Mouse (Mus musculus): ENCODE data around the gene Krtap31-1. TPM values are rescaled to one million over a fixed set of nuclear protein-coding genes. Genes with fewer than 3 reads are reported as not detected.

The Krtap31-1 gene
- total and polyA plus RNA-seq, 3 experiments: not detected

GRCm38 (mm10) chr11:99914451-99914850 lies 6.7 kb downstream of the Krtap31-1 start, which contains the start of gene Gm11565:
Gene Gm11565, plus strand, starts transcription at chr11:99914751.
- Histone ChIP-seq H3K36me3 (replicated peaks in 1 of 2; ENCODE audit: control insufficient read depth in 1 of 2, insufficient read depth in 1 of 2, low read length in 1 of 2) (no peaks in the 10 kb centered on the region), H3K79me2 (replicated peaks; ENCODE audit: control insufficient read depth, extremely low read depth, insufficient read depth, poor library complexity, severe bottlenecking) (no peaks in the 10 kb centered on the region), H3K27me3 (replicated peaks) (peaks cover 83% of the 10 kb centered on the region), H3K9ac (ENCODE audit: insufficient read depth, low read depth) (no peak within 1 kb of the TSS), H3K27ac (ENCODE audit: insufficient read depth, low read depth) (no peak within 1 kb of the TSS), H3K4me3 (replicated peaks in 1 of 3; ENCODE audit: low read depth in 2 of 3, low read length in 2 of 3, poor library complexity in 1 of 3) (no peak within 1 kb of the TSS), H3K4me2 (ENCODE audit: insufficient read depth, low read depth, poor library complexity, severe bottlenecking) (no peak within 1 kb of the TSS), H3K4me1 (ENCODE audit: control insufficient read depth in 1 of 2, insufficient read depth in 2 of 2) (no peaks in the 10 kb centered on the region), H3K9me3 (replicated peaks; ENCODE audit: low read length) (no peaks in the 10 kb centered on the region)
- TF ChIP-seq UBTF (IDR thresholded peaks at IDR 0.05; ENCODE audit: low read depth, low read length) (no peak), EP300 (IDR thresholded peaks at IDR 0.05; ENCODE audit: low read length) (no peak), SMC3 (IDR thresholded peaks at IDR 0.05; ENCODE audit: low read depth, low read length) (no peak), CHD1 (IDR thresholded peaks at IDR 0.05; ENCODE audit: low read depth, low read length) (no peak), E2F4 (IDR thresholded peaks at IDR 0.05; ENCODE audit: insufficient replicate concordance, low read depth, low read length) (no peak), USF2 (conservative IDR thresholded peaks at IDR 0.05; ENCODE audit: low read depth, low read length) (no peak), TCF12 (IDR thresholded peaks at IDR 0.05; ENCODE audit: low read depth, low read length) (no peak), HCFC1 (IDR thresholded peaks at IDR 0.05; ENCODE audit: low read depth, low read length) (no peak), TBP (conservative IDR thresholded peaks at IDR 0.05; ENCODE audit: low read depth, low read length) (no peak), KAT2A (IDR thresholded peaks at IDR 0.05; ENCODE audit: insufficient replicate concordance, low read length) (no peak), POLR2A (IDR thresholded peaks at IDR 0.05; ENCODE audit: low read depth, low read length) (no peak), MAZ (IDR thresholded peaks at IDR 0.05; ENCODE audit: low read depth, low read length) (no peak), ZNF384 (IDR thresholded peaks at IDR 0.05; ENCODE audit: low read depth, low read length) (no peak), ZKSCAN1 (IDR thresholded peaks at IDR 0.05; ENCODE audit: borderline replicate concordance, low read depth, low read length) (no peak), JUND (conservative IDR thresholded peaks at IDR 0.05; ENCODE audit: low read depth, low read length) (no peak), CTCF (conservative IDR thresholded peaks at IDR 0.05 in 1 of 2, IDR thresholded peaks at IDR 0.05 in 1 of 2; ENCODE audit: low read depth in 2 of 2, low read length in 2 of 2) (no peak)
- dilution Hi-C loops (cut with MboI; ENCODE audit: extremely low pct_ligation_motif_present, extremely low pct_unique_long_range_greater_than_20kb, low sequenced_read_pairs) (no loop called here), in situ Hi-C loops (cut with MboI; ENCODE audit: low pct_ligation_motif_present, low pct_unique_long_range_greater_than_20kb, low sequenced_read_pairs) (no loop called here)
- DNase-seq (ENCODE audit: extremely low read depth): no peak

- H3K9me3 ChIP-seq (replicated peaks; ENCODE audit: low read length): peaks cover 8% of the 10 kb centered on the region
- no peak within 1 kb of the TSS for H3K4me2 ChIP-seq (ENCODE audit: insufficient read depth, low read depth, poor library complexity, severe bottlenecking)
- no peaks in the 10 kb centered on the region for H3K36me3 ChIP-seq (replicated peaks in 1 of 2; ENCODE audit: control insufficient read depth in 1 of 2, insufficient read depth in 1 of 2, low read length in 1 of 2)
- no peak for DNase-seq (ENCODE audit: extremely low read depth)
- peaks cover 42% of the 10 kb centered on the region for H3K27me3 ChIP-seq (replicated peaks)
- no peak for TF ChIP-seq NELFE (IDR thresholded peaks at IDR 0.05; ENCODE audit: low read depth, low read length)
- TF ChIP-seq RAD21 (IDR thresholded peaks at IDR 0.05; ENCODE audit: low read depth, low read length): no peak
- no peak for TF ChIP-seq USF1 (IDR thresholded peaks at IDR 0.05; ENCODE audit: low read depth, low read length)
- no peak for TF ChIP-seq ELF1 (IDR thresholded peaks at IDR 0.05; ENCODE audit: low read depth, low read length)
- no peak for TF ChIP-seq RCOR1 (conservative IDR thresholded peaks at IDR 0.05; ENCODE audit: low read depth, low read length)
- no peak for TF ChIP-seq CTCF (conservative IDR thresholded peaks at IDR 0.05 in 1 of 2, IDR thresholded peaks at IDR 0.05 in 1 of 2; ENCODE audit: low read depth in 2 of 2, low read length in 2 of 2)
- TF ChIP-seq MAX (IDR thresholded peaks at IDR 0.05; ENCODE audit: low read length): no peak
- no peak for TF ChIP-seq ZNF384 (IDR thresholded peaks at IDR 0.05; ENCODE audit: low read depth, low read length)
- no peak within 1 kb of the TSS for H3K9ac ChIP-seq (ENCODE audit: insufficient read depth, low read depth)
- H3K4me1 ChIP-seq (ENCODE audit: control insufficient read depth in 1 of 2, insufficient read depth in 2 of 2): no peaks in the 10 kb centered on the region
- in situ Hi-C loops (cut with MboI; ENCODE audit: low pct_ligation_motif_present, low pct_unique_long_range_greater_than_20kb, low sequenced_read_pairs) (no loop called here), dilution Hi-C loops (cut with MboI; ENCODE audit: extremely low pct_ligation_motif_present, extremely low pct_unique_long_range_greater_than_20kb, low sequenced_read_pairs) (no loop called here)
- H3K4me3 ChIP-seq (replicated peaks in 1 of 3; ENCODE audit: low read depth in 2 of 3, low read length in 2 of 3, poor library complexity in 1 of 3): no peak within 1 kb of the TSS
- H3K27ac ChIP-seq (ENCODE audit: insufficient read depth, low read depth): no peak within 1 kb of the TSS
- H3K79me2 ChIP-seq (replicated peaks; ENCODE audit: control insufficient read depth, extremely low read depth, insufficient read depth, poor library complexity, severe bottlenecking): no peaks in the 10 kb centered on the region
Observed at GRCm38 (mm10) chr11:99935991-99936390, 28.3 kb downstream of the Krtap31-1 start, which contains the start of gene Krtap31-2. Gene Krtap31-2, plus strand, starts transcription at chr11:99936291.

Data from CH12.LX (cell line).